Mouse (Mus musculus) WW6 (cell line): ENCODE measurements at regions not wholly inside any gene's neighbourhood (a gene's known extent, or its start where the extent isn't known, plus 50 kb on each side); places are given as distances from the start of the nearest gene placed in this dataset.

Experiments used
- DNase-seq: peaks from one replicate; pipeline ENCODE4 v3.0.0-alpha.2; 2013; ENCODE audit warnings: low read depth, low spot score

DNA sequence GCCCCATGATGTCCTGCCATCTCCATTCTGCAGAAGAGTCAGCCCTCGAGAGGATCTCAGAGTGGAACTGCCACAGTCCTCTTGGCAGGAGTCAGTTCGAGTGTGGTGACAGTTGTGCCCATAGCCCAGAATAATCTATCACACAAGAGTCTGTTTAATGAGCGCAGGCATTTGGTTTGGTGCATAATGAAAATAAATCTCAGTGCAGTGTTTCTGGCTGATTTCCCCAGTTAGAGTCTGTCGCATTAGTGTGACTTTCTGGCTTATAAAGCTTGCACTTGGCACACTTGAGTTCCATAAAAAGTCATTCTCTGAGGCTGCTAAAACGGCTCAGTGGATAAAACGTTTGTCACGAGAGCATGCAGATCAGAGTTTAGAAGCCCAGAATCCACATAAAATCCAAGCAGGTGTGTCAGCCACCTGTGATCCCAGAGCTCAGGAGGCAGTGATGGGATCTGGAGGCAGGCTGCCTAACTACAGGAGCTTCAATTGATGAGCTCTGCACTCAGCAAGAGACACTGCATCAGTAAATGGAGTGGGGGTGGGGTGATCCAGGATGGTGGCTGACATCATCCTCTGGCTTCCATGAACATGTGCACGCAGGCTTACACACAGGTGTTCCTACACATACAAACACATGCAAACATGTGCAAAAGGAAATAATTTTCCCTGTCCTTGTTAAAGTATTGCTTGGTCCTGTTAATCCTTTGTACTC, 578.5 kb downstream of the Plekhb2 start:
- no peak for DNase-seq

DNA sequence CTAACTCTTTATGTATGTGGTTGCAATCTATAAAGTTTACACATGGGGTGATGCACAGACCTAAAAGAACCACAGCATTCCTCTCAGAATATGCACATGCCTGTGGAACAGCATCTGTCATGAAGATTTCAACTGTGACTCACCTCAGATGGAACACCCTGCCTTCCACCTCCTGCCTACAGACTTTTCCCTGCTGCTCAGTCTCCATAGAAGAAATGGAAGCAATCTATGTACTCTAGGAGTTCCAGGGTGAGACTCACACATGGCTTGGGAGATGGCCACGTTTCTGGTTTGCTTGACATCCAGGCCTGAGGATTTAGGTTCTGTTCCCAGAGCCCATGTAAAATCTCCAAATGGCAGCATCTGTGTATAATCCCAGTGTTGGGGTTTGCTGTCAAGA, 579.7 kb downstream of the Plekhb2 start:
- no peak for DNase-seq

DNA sequence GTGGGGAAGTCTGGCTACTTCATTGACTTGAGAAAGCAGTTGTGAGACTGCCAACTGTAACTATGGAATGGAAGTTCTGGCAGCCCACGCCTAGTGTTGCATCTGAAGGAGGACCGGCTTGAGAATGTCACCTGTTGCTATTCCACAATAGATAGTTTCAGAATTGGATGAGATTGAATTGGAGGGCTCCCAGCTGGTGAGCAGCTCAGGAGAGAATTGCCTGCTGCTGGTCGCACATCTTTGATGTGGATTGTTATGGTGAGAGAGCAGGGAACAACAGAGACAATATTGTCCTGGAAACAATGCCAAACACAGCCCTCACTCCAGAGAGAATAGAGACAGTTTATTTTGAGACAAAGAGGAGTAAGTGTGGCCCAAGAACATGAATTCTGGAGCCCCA, 585.9 kb downstream of the Plekhb2 start:
- no peak for DNase-seq

DNA sequence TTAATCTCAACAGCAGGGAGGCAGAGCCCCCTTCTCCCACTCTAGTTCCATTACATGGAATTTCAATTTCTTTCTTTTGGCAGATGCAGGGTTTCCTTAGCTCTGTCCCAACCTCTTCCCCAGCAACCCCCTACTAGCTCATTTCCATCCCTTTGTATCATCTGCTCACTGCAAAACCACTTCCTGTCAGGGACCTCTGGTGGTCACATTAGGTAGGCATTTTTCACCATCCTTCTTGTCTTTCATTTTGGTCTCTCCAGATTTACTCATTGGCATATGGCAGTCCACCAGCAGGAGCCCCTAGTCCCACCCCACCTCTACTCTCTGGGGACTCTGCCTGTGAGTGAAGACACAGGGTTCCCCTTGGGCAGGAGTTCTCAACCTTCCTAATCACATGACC, 597.6 kb downstream of the Plekhb2 start:
- no peak for DNase-seq

DNA sequence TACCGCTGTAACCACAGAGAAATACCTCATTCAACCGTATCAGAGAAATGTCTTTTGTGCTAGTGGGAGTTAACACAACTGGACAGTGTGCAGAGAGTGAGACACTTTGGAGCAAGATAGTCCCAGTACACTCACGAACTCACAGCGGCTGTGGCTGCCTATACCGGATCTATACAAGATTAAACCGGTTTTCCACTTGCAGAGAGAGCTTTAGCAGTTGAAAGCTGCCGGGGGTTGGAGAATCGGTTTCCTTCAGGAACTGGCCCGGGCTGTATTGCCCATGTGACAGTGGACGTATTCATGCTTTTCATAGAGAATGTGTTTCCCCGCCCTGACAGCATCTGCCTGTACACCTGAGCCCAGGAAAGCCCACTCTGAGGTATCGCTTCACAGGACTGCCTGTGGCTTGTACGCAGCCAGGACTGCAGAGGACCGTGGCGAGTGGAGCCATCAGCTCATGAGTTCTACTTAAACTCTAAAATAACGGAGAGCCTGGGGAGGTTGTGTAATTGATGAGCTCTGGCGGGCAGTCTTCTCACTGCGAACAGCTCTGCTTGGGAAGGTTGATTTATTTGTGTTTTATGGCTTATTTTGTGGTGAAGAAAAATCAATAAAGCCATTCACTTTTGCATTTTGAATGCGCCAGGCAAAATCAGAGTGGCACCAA, 602.8 kb downstream of the Plekhb2 start:
- no peak for DNase-seq

DNA sequence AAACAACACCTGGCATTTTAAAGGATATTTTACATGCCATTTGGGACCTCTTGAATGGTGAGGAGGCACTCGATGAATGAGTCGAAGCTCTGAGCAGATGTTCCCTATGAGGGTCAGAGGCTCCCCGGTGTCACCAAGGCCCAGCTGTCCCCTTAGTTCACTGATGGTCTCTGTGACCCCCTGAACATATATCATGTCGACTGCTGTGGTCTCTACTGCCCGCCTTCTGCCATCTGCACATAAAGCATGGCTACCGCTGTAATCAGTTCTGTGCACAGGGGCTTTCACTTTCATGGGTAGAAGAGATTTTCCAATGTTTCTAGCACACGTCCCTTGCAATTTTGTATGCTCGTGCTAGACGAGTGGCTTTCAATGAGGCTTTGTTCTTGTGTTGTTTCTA, 607.8 kb downstream of the Plekhb2 start:
- DNase-seq = no peak

DNA sequence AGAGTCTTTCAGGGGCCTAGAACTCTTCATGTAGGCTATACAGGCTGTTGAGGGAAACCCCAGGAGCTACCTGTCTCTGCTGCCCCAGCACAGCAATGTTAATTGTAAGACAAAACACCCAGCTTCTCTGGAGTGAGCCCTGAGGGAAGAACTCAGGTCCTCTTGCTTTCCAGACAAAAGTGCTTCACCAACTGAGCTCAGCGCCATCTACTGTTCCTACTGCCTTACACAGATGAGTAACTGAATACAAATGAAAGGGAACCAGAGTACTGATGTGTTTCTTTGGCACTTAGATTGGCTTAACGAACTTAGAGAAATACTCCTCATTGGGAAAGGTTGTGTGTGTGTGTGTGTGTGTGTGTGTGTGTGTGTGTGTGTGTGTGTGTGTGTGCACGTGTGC, 603.1 kb upstream of the Hs6st1 start:
- DNase-seq = no peak

DNA sequence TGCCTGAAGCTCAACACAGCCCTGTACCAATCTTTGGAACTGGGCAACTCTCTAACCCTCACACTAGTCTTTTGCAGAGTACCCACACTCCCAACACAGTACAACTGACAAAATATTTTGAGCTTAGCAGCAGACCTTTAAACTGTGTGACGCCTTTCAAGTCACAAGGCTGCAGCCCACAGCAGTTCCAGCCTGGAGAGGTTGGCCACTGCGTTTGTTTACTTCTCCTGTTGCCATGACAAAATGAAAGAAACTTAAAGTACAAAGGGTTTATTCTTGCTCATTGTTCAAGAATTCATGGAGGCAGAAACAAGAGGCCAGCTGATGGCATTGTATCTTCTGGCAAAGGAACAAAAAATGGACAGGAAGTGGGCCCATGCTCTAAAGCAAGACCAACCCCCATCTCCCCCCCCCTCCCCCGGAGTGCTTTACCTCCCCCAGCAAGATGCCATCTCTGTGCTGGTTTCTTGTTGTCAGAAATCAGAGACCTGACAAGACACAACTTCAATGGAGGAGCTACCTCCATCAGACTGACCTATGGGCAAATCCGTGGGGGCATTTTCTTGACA, 598.9 kb upstream of the Hs6st1 start:
- DNase-seq = no peak

DNA sequence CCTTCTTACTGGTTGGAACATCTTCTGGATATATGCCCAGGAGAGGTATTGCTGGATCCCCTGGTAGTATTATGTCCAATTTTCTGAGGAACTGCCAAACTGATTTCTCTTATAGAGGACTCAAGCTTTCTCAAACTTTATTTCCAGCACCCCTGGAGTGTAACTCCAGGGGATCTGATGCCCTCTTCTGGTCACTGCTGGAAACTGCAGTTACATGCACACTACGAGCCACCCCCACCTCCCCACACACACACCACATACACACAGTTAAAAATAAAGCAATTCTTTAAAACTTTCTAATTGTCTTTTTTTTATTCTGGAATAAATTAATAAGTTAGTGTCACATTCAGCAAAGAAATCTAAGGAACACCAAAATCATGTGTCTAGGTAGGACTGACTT, 589.9 kb upstream of the Hs6st1 start:
- no peak for DNase-seq

DNA sequence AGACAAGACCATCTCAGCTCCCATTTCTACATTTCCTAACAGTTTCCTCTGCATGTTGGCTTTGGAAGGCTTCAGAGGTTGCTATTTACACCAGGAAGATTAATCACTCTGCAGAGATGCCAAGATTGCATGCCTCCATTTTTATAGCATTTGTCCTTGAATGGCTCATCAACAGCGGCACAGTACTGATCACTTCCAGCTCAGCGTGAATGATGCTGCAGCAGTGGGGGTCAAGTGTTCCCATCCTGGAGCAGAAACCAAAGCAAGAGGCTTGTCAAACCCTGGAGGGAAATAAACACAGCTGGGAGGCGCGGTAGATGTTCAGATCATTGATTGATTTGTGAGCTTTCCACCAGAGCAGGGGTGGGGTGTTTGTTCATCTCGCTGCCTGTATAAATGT, 572.2 kb upstream of the Hs6st1 start:
- DNase-seq = no peak

DNA sequence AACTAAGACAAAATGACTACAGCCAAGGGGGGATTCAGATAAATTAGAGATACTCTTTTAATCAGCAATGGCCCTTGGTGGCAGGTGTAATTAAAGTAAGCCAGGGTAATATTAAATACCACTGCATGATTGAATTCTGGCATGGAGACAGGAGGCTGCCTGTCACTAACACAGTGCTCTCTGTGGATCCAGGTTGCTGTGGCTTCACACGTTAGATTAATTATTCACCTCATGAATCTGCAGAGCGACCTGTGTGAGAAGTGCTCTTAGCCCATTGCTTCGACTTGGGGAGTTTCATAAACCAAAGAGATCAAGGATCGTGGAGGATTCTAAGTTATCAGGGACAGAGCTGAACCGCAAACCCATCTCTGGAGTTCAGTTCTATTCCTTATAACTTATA, 545.2 kb upstream of the Hs6st1 start:
- no peak for DNase-seq

DNA sequence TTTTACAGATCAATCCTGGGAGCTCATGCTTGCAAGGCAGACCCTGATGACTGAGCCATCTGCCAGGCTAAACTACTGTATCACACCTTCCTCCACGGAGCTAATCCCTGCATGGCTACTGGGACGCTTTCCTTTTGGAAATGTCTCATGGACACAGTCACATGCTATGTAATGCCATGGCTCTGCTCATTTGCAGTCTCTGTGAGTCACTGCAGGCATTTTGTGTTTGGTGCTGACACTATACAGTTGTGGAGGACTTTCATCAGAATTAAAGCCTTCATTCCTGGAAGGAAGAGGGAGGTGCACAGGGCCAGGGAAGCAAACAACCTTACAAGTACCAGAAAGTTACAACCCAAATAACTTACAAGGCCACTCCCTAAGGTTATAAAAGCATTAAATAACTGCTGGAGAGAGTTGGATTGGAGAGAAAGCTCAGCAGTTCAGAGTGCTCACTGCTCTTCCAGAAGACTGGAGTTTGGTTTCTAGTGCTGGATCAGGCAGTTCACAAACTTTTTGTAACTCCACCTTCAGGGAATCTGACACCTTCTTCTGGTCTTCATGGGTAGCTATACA, 544.3 kb upstream of the Hs6st1 start:
- DNase-seq = no peak

DNA sequence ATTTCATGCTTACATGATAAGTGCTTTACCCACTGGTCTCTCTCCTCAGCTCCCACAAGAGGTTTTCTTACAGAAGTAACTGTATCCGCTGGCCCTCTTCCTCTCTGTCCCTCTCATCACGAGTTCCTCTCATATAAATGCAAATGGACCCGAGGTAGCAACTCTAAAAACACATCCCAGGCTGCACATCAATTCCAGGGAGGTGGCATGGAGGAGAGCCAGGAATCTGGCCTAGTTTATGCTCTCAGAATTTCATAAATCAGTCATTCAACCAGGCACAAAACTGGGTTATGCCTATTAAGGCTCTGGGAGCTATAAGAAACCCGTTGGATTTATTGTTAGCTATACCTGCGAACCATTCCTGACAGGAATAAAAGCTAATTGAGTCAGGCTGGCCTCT, 543.4 kb upstream of the Hs6st1 start:
- no peak for DNase-seq

DNA sequence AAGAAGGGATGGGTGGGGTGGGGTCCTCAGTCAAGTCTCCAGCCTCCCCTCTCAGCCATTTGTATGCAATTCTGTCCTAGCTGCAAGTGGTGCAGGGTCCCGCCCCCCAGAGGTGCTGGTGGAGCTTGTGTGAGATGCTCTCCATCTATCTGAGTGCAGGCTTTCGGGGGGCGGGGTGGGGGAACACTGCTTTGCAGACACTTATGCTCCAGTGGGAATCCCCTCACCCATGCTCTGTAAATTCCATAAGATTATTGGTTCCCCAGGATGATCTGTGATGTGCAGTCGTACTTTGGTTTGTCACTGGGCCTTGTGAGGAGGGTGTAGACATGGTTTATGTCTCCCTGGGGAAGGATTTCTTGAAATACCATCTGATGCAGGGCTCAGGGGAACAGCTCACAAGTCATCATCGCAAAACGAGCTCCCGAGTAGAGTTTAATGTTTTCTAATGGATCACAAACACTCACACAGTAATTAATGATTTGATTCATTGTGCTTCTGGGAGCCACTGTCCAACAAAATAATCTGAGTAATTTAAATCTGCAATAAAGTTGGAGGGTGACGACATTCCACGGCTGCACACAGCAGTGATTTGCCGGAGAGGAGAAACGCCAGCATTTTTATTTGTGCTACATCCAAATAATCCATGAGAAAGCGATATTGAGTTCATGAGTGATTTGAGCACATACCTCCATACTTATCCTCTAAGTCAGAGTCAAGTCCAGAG, 540.3 kb upstream of the Hs6st1 start:
- no peak for DNase-seq

DNA sequence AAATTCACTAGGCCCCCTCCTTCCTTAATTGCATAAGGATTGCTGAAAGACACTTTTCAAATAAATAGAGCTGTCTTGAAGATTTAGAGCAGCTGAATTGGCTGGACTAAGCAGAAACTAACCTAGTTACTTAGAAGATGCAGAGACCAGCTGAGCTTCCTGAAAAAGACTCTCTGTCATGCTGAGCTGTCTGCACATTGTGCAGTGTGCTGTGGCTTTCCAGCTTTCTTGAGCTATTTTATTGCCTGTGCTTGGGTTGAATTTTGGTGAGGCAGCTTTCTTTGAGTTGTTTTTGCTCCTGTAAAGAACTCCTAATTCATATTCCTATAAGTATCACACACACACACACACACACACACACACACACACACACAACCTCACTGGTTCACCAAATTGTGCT, 532.7 kb upstream of the Hs6st1 start:
- DNase-seq = no peak

DNA sequence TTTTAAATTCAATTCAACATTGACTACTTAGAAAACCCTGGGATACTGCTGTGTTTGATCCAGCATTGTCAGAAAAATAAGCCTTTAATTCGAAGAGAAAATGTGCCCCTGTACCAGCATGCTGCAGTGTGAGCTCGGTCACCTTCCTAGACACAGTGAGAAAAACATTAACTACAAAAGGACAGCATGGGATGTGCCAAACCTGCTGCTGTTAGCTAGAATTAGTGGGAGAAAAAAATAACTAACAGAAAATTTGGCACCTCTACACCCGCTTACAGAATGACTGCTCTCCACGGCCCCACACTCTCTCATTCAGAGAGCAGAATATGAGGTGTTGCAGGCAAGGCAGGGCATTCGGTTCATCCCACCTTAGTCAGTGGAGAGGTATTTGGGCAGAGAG, 531.9 kb upstream of the Hs6st1 start:
- DNase-seq = no peak

DNA sequence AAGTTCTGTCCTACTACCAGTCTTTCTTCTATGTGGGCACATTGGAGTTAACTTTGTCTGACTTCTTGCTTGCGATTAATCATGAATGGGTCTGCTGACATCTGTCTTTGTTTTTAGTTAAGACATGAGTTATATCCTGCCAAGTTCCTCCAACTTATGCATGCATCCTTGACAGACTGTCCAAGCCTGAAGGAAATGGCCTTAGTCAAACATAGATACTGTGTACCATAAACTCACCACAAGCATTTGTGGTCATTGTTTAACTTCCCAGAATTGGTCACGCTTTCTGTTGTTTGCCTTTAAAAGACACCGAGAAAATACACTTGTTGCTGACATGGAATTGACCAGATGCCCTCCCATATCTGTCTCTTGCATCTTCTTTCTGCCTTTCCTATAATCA, 519.4 kb upstream of the Hs6st1 start:
- no peak for DNase-seq

DNA sequence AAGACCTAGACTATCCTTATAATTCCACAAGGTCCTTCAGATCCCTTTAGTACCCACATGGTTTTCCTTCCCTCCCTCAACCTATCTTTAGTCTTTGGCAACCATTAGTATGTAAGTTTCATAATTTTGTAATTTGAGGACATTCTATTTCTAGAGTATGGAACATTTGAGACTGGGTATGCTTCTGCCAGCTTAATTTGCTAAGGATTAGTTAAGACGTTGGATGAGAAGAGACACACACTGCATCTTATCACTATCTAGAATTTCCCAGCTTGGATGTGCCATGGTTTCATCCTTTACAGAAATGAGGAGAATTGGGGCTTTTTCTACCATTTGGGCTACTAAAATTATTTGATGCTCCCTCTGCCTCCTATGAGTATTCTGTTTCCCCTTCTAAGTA, 516.7 kb upstream of the Hs6st1 start:
- no peak for DNase-seq

DNA sequence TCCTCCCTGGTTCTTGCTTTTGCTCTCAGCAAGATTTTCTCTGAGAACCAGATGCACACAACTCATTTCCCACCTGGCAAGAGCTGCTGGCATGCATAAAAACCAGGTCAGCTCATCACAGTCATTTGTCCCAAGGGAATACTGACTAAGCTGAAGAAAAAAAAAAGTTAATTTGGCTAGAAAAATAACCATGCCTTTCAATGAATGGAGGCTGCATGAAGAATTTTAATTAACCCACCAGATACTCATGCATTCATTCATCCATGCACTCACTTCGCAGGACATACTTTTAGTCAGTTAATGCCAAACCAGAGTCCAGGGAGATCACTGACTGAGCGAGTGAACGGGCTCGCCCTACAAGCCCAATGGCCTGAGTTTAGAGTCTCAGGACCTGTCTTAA, 505.4 kb upstream of the Hs6st1 start:
- no peak for DNase-seq

DNA sequence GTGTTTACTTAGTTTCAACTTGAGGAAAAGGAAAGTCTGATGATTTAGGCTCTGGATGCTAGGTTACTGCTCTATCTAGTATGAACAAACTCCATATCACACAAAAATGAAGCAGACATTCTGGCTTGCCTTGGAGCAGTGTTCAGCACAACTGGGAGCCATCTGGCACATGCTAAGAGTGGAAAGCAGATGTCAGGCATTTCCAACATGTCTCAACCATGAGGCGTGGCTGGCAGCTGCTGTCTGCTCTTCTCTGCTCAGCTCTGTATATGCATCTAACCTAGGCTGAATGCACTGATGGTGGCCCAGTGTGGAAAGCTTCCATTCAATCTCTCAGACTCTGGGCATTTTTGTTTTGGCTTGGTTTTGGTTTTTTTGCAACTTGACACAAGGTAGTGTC, 493.0 kb upstream of the Hs6st1 start:
- no peak for DNase-seq

DNA sequence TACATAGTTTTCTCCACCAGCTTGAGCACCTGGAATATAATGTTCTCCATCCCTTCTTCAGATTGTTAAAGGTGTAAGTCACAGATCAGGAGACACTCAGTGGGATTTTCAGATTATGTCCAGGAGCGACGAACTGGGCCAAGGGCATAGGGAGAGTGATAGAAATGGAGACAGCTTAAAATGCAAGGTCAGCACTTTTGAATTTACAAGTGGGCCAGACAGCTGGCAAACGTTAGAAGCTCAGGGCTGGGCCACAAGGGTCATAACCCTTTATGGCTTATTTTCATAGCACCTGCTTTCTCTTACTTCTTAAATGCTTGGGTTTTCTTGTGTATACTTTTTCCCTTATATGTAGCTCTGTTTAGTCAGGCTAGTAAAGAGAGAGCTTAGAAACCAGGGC, 488.8 kb upstream of the Hs6st1 start:
- no peak for DNase-seq

DNA sequence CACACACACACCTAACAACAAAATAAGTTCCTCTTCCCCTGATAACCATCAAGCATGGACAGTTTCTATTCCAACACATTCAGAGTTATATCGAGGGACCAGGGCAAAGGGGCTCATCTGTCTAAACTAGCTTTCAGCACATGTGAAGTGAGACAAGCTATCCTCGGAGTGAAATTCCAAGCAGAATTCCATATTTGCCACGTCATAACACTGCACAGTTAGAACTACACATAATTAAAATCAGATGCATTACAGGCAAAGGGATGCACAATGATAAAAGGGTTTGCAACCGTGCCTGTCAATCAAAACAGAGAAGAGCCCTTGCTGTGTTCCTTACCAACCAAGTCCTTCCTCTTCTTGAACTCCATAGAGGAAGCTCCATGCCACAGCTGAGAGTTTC, 488.2 kb upstream of the Hs6st1 start:
- no peak for DNase-seq
